Mouse (Mus musculus) forebrain, embryonic 12.5 days (tissue): Measurements from ENCODE around the gene Olfr832. TPM values are rescaled to one million over a fixed set of nuclear protein-coding genes. Genes with fewer than 3 reads are reported as not detected.
"Not testable (repeated sequence)": the region's sequence is repeated elsewhere in the genome, so short reads cannot be mapped to it uniquely, and the experiment has no call there.

Source experiments
- ATAC-seq: fragments of 200-750 bp; cut with Nextera tagmentation; 2 replicates; pipeline ENCODE4 v1.8.0; 2017; ENCODE audit warnings: moderate TSS enrichment; ENCODE audit not compliant: low FRiP score
- H3K27ac ChIP-seq: fragments of 300-500 bp; sonication (generic); 2 replicates; pipeline ENCODE4 v1.5.1; 2016; ENCODE audit warnings: mild to moderate bottlenecking
- H3K27me3 ChIP-seq: fragments of 300-500 bp; sonication (generic); 2 replicates; pipeline ENCODE4 v1.6.1; 2016; ENCODE audit warnings: mild to moderate bottlenecking
- H3K36me3 ChIP-seq: fragments of 300-500 bp; sonication (generic); replicated peaks from 2 replicates; pipeline ENCODE4 v1.6.1; 2016; ENCODE audit warnings: mild to moderate bottlenecking
- H3K4me1 ChIP-seq: fragments of 300-500 bp; sonication (generic); 2 replicates; pipeline ENCODE4 v1.6.1; 2016
- H3K4me2 ChIP-seq: fragments of 300-500 bp; sonication (generic); 2 replicates; pipeline ENCODE4 v1.6.1; 2016; ENCODE audit warnings: mild to moderate bottlenecking, moderate library complexity
- H3K4me3 ChIP-seq: fragments of 300-500 bp; sonication (generic); replicated peaks from 2 replicates; pipeline ENCODE4 v1.5.1; 2016; ENCODE audit warnings: mild to moderate bottlenecking
- H3K9ac ChIP-seq: fragments of 300-500 bp; sonication (generic); 2 replicates; pipeline ENCODE4 v1.6.1; 2016; ENCODE audit warnings: mild to moderate bottlenecking
- H3K9me3 ChIP-seq: fragments of 300-500 bp; sonication (generic); 2 replicates; pipeline ENCODE4 v1.6.1; 2016
- WGBS: fragments of 180-500 bp; shearing (Covaris S2); methylation state at CpG from one replicate; pipeline ENCODE4 v1.1.7; 2016; 5-methylcytosine and 5-hydroxymethylcytosine counted together
- polyA plus RNA-seq: library from polyadenylated mRNA; unstranded; fragments of >200 nt; fragmentation: Nextera tagmentation; extraction: Ambion mirVana; gene quantifications from 2 replicates; pipeline ENCODE4 v1.2.1, GENCODE M21; 2016

The Olfr832 gene
- polyA plus RNA-seq, result not detected in 2 replicates

DNA sequence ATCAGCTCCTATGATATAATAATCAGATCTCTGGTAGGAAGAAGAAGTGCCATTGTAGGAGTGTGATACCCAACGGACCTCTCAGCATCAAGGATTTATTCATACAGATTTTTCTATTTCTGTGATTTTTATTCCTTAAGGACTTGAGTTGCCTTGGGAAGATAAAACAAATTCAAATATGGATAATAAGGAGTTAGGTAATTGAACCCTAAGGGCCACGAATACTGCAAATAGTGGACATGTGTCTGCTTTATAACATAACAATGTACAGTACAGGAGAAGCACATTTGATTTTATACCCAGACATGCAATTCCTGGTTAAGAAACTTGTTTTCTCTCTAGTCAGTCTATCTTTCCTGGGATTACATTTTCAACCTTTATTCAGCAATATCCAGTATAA, at the start of gene Olfr832:
TSS of gene Olfr832 (plus strand) at position 301 of the 400 bp plus-strand sequence.
- H3K4me1 ChIP-seq, H3K9ac ChIP-seq, H3K27ac ChIP-seq, H3K27me3 ChIP-seq, ATAC-seq, H3K36me3 ChIP-seq, H3K4me2 ChIP-seq, H3K4me3 ChIP-seq, H3K9me3 ChIP-seq: not testable (repeated sequence)
- 84% methylated on average over 2 of the region's 2 CpGs for WGBS

GRCm38 (mm10) chr9:18907699-18908098, 29.2 kb upstream of the Olfr832 start:
- not testable (repeated sequence) for H3K9ac ChIP-seq, ATAC-seq, H3K4me2 ChIP-seq, H3K4me1 ChIP-seq, H3K27me3 ChIP-seq, H3K4me3 ChIP-seq, H3K9me3 ChIP-seq, H3K27ac ChIP-seq, H3K36me3 ChIP-seq
- WGBS, result 78% methylated on average over 2 of the region's 2 CpGs

DNA sequence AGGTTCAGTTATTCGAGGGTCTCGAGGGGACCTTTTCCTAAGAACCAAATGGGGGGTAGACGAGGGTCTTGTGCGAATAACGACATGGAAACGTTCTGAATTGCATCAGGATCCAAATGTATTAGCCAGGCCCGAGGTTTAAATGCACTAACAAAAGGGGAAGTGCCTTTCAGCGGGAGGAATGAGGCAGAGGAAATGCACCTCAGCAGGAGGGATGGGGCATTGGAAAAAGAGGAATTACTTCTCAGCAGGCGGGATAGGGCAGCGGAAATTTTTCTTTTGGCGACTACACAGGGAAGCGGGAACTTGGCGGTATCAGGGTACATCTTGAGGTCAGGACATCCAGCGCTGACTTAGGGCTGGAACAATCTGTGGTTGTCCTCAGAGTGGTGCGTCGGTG, 9.0 kb upstream of the Olfr832 start:
- not testable (repeated sequence) for H3K4me1 ChIP-seq, H3K9ac ChIP-seq, H3K27me3 ChIP-seq, ATAC-seq, H3K9me3 ChIP-seq, H3K4me3 ChIP-seq, H3K36me3 ChIP-seq, H3K27ac ChIP-seq, H3K4me2 ChIP-seq
- 82% methylated on average over 15 of the region's 16 CpGs for WGBS

GRCm38 (mm10) chr9:18962021-18962420, 25.1 kb downstream of the Olfr832 start:
- no peaks in the 10 kb centered on the region for H3K9me3 ChIP-seq
- no peak overlapping the region for H3K4me3 ChIP-seq
- H3K27me3 ChIP-seq, result no peaks in the 10 kb centered on the region
- H3K4me1 ChIP-seq, result no peaks in the 10 kb centered on the region
- no peak for ATAC-seq
- no peak overlapping the region for H3K9ac ChIP-seq
- no peak overlapping the region for H3K27ac ChIP-seq
- H3K36me3 ChIP-seq, result no peaks in the 10 kb centered on the region
- H3K4me2 ChIP-seq, result no peak overlapping the region

DNA sequence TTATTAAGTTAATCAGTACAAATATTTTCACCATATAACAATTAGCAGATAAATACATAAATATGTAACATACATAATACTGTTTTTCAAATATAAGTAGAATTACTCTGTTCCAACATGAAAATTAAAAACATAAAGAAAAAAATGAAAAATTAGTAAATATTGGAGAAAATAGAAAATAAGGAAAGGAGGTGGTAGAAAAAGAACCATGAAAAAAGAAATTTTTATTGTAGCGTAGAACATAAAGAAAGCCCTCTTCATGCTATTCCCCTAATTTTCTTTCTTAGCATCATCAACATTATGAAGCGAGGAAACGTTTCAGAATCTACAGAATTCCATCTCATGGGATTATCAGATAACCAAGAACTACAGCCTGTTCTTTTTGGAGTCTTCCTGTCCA, 50.8 kb downstream of the Olfr832 start, which contains the start of gene Olfr834:
TSS of gene Olfr834 (plus strand) at position 301 of the 400 bp plus-strand sequence.
- H3K4me2 ChIP-seq, result no peak within 1 kb of the TSS
- no peak within 1 kb of the TSS for H3K27ac ChIP-seq
- no peaks in the 10 kb centered on the region for H3K9me3 ChIP-seq
- ATAC-seq, result no peak
- no peaks in the 10 kb centered on the region for H3K4me1 ChIP-seq
- no peaks in the 10 kb centered on the region for H3K36me3 ChIP-seq
- H3K27me3 ChIP-seq, result no peaks in the 10 kb centered on the region
- H3K9ac ChIP-seq, result no peak within 1 kb of the TSS
- H3K4me3 ChIP-seq, result no peak within 1 kb of the TSS
- 81% methylated on average over 3 of the region's 3 CpGs for WGBS

Other genes starting within 250 kb of the Olfr832 start
- gene Olfr24, start 173.1 kb upstream of the Olfr832 start, polyA plus RNA-seq, result not detected in 2 replicates
- not detected in 2 replicates for gene Olfr828, start 117.6 kb upstream of the Olfr832 start, polyA plus RNA-seq
- gene Olfr829, start 82.2 kb upstream of the Olfr832 start, polyA plus RNA-seq, result not detected in 2 replicates
- gene Olfr830, start 62.4 kb upstream of the Olfr832 start, polyA plus RNA-seq, result not detected in 2 replicates
- not detected in 2 replicates for gene Olfr834, start 50.9 kb downstream of the Olfr832 start, polyA plus RNA-seq
- gene Olfr835, start 95.6 kb downstream of the Olfr832 start, polyA plus RNA-seq, result not detected in 2 replicates
- not detected in 2 replicates for gene Olfr836, start 183.3 kb downstream of the Olfr832 start, polyA plus RNA-seq
- gene Olfr837, start 199.2 kb downstream of the Olfr832 start, polyA plus RNA-seq, result not detected in 2 replicates
- gene Olfr839-ps1, start 240.2 kb downstream of the Olfr832 start, polyA plus RNA-seq, result not detected in 2 replicates